Mouse (Mus musculus): ENCODE results near the gene Pex19.

DNA sequence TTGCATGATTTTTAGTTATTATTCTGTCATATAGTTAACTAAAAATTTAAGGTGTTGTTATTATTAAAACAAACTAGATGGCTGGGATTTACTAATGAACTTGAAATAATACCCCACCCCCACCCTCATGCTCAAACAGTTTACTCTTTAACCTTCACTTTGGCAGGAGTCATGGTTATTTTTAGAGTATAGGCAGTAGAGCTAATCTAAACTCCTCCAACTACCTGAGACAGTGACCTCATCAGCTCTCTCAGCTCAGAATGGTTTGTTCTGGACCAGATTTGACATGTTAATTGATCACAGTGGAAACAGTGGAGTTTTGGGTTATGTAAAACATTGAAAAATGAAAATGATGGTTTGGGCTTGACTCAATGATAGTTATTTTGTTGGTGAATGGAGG lies 34.0 kb downstream of the Pex19 start:
- TF ChIP-seq CTCF (IDR thresholded peaks at IDR 0.05; ENCODE audit: control insufficient read depth, insufficient read depth, insufficient replicate concordance, low read depth, low read length) = no peak
- TF ChIP-seq POLR2A (IDR thresholded peaks at IDR 0.05; ENCODE audit: control insufficient read depth, low read depth, low read length) = no peak
